Mouse (Mus musculus): ENCODE results near the gene Epha3.

Epha3 gene

GRCm38 (mm10) chr16:63658302-63658974 lies 205.5 kb downstream of the Epha3 start:
- in situ Hi-C loops (cut with MboI, MseI) = no loop called here

- in situ Hi-C loops (cut with MboI, MseI) = no loop called here
Measured at GRCm38 (mm10) chr16:63657743-63658142, 206.2 kb downstream of the Epha3 start.

- in situ Hi-C loops (cut with MboI, MseI) = no loop called here
Measured at GRCm38 (mm10) chr16:63653393-63653918, 210.5 kb downstream of the Epha3 start.

GRCm38 (mm10) chr16:63650760-63651159 lies 213.2 kb downstream of the Epha3 start:
- in situ Hi-C loops (cut with MboI, MseI) = no loop called here

GRCm38 (mm10) chr16:63646577-63646976 lies 217.4 kb downstream of the Epha3 start:
- in situ Hi-C loops (cut with MboI, MseI) = no loop called here

- in situ Hi-C loops (cut with MboI, MseI) = no loop called here
Measured at GRCm38 (mm10) chr16:63642641-63643040, 221.3 kb downstream of the Epha3 start.

GRCm38 (mm10) chr16:63641603-63642002 lies 222.4 kb downstream of the Epha3 start:
- in situ Hi-C loops (cut with MboI, MseI) = no loop called here

- in situ Hi-C loops (cut with MboI, MseI) = no loop called here
Measured at GRCm38 (mm10) chr16:63638701-63639100, 225.3 kb downstream of the Epha3 start.

- in situ Hi-C loops (cut with MboI, MseI) = no loop called here
Measured at GRCm38 (mm10) chr16:63633748-63634166, 230.2 kb downstream of the Epha3 start.

- in situ Hi-C loops (cut with MboI, MseI) = no loop called here
Measured at GRCm38 (mm10) chr16:63625229-63625628, 238.7 kb downstream of the Epha3 start.

- in situ Hi-C loops (cut with MboI, MseI) = no loop called here
Measured at GRCm38 (mm10) chr16:63621845-63622244, 242.1 kb downstream of the Epha3 start.

GRCm38 (mm10) chr16:63615396-63615795 lies 248.6 kb downstream of the Epha3 start:
- in situ Hi-C loops (cut with MboI, MseI) = no loop called here

- in situ Hi-C loops (cut with MboI, MseI) = no loop called here
Measured at GRCm38 (mm10) chr16:63613006-63613405, 251.0 kb downstream of the Epha3 start.

GRCm38 (mm10) chr16:63600229-63600628 lies 263.7 kb downstream of the Epha3 start:
- in situ Hi-C loops (cut with MboI, MseI) = no loop called here

GRCm38 (mm10) chr16:63594656-63595055 lies 269.3 kb downstream of the Epha3 start:
- in situ Hi-C loops (cut with MboI, MseI) = no loop called here

- in situ Hi-C loops (cut with MboI, MseI) = no loop called here
Measured at GRCm38 (mm10) chr16:63569746-63570145, 294.2 kb downstream of the Epha3 start.

GRCm38 (mm10) chr16:63566106-63566836 lies 297.7 kb downstream of the Epha3 start:
- in situ Hi-C loops (cut with MboI, MseI) = no loop called here

GRCm38 (mm10) chr16:63556410-63557146 lies 307.4 kb downstream of the Epha3 start:
- in situ Hi-C loops (cut with MboI, MseI) = no loop called here

- in situ Hi-C loops (cut with MboI, MseI) = no loop called here
Measured at GRCm38 (mm10) chr16:63552531-63552930, 311.4 kb downstream of the Epha3 start.

GRCm38 (mm10) chr16:63539489-63539888 lies 324.5 kb downstream of the Epha3 start:
- in situ Hi-C loops (cut with MboI, MseI) = no loop called here

GRCm38 (mm10) chr16:63528821-63529220 lies 335.2 kb downstream of the Epha3 start:
- in situ Hi-C loops (cut with MboI, MseI) = no loop called here

GRCm38 (mm10) chr16:63517636-63518035 lies 346.3 kb downstream of the Epha3 start:
- in situ Hi-C loops (cut with MboI, MseI) = no loop called here
